Mouse (Mus musculus): Measurements from ENCODE around the gene Wwox.

Wwox gene

GRCm38 (mm10) chr8:114731260-114732140 is 292.0 kb downstream of the Wwox start:
- ATAC-seq (ENCODE audit: low TSS enrichment), result no peak

- ATAC-seq (ENCODE audit: low TSS enrichment), result no peak
These were observed 303.9 kb downstream of the Wwox start for GRCm38 (mm10) chr8:114743185-114743915.

- no peak for ATAC-seq (ENCODE audit: low TSS enrichment)
These were observed 306.9 kb downstream of the Wwox start for GRCm38 (mm10) chr8:114746373-114746772.

- ATAC-seq (ENCODE audit: low TSS enrichment), result no peak
These were observed 312.1 kb downstream of the Wwox start for GRCm38 (mm10) chr8:114751376-114752135.

GRCm38 (mm10) chr8:114759621-114760020 is 320.2 kb downstream of the Wwox start:
- no peak for ATAC-seq (ENCODE audit: low TSS enrichment)

GRCm38 (mm10) chr8:114768536-114768935 is 329.1 kb downstream of the Wwox start:
- ATAC-seq (ENCODE audit: low TSS enrichment), result no peak

GRCm38 (mm10) chr8:114770856-114771776 is 331.7 kb downstream of the Wwox start:
- ATAC-seq (ENCODE audit: low TSS enrichment), result peak; percentile 81

GRCm38 (mm10) chr8:114772276-114772849 is 332.9 kb downstream of the Wwox start:
- ATAC-seq (ENCODE audit: low TSS enrichment), result no peak

- ATAC-seq (ENCODE audit: low TSS enrichment), result no peak; the same call in 1 of the 2 replicates
These were observed 334.3 kb downstream of the Wwox start for GRCm38 (mm10) chr8:114773461-114774414.

- ATAC-seq (ENCODE audit: low TSS enrichment), result no peak
These were observed 334.9 kb downstream of the Wwox start for GRCm38 (mm10) chr8:114774415-114774775.

GRCm38 (mm10) chr8:114775543-114775942 is 336.1 kb downstream of the Wwox start:
- no peak for ATAC-seq (ENCODE audit: low TSS enrichment)

- no peak for ATAC-seq (ENCODE audit: low TSS enrichment)
These were observed 337.2 kb downstream of the Wwox start for GRCm38 (mm10) chr8:114776696-114777095.

- ATAC-seq (ENCODE audit: low TSS enrichment), result no peak
These were observed 338.0 kb downstream of the Wwox start for GRCm38 (mm10) chr8:114777271-114777980.

- no peak for ATAC-seq (ENCODE audit: low TSS enrichment)
These were observed 339.5 kb downstream of the Wwox start for GRCm38 (mm10) chr8:114779002-114779401.

GRCm38 (mm10) chr8:114783321-114783720 is 343.9 kb downstream of the Wwox start:
- ATAC-seq (ENCODE audit: low TSS enrichment), result no peak

GRCm38 (mm10) chr8:114785834-114786233 is 346.4 kb downstream of the Wwox start:
- no peak for ATAC-seq (ENCODE audit: low TSS enrichment)

GRCm38 (mm10) chr8:114789616-114790015 is 350.2 kb downstream of the Wwox start:
- no peak for ATAC-seq (ENCODE audit: low TSS enrichment)

- ATAC-seq (ENCODE audit: low TSS enrichment), result no peak
These were observed 351.3 kb downstream of the Wwox start for GRCm38 (mm10) chr8:114790754-114791153.

- no peak for ATAC-seq (ENCODE audit: low TSS enrichment)
These were observed 354.2 kb downstream of the Wwox start for GRCm38 (mm10) chr8:114793682-114794081.

Measured in frontal cortex, adult (tissue).